Mouse (Mus musculus) layer of hippocampus, adult 18-20 months (tissue): ENCODE measurements around the gene Egf. TPM values are rescaled to one million over a fixed set of nuclear protein-coding genes. Genes with fewer than 3 reads are reported as not detected.
A peak's percentile ranks its signal among the peaks of the same experiment; 100 is the strongest.
"Not testable (repeated sequence)": the region's sequence is repeated elsewhere in the genome, so short reads cannot be mapped to it uniquely, and the experiment has no call there.

Source experiments
- DNase-seq, 2 experiments: peaks; one replicate each; pipeline ENCODE4 v3.0.0; 2022; ENCODE audit warnings: low spot score in 2 of 2
- long read RNA-seq: library from polyadenylated mRNA; stranded (forward); transcript quantifications from one replicate; pipeline ENCODE4 v2.0.0, GENCODE M21; 2021
- total RNA-seq, 2 experiments: library from RNA; stranded (reverse); gene quantifications; 2 replicates each; pipeline ENCODE4 v1.2.3; 2021

Egf gene
- total RNA-seq, result 1 to 10 TPM; 1.2 to 1.7 TPM
- long read RNA-seq, partial matches to known transcripts, result 0 of 1 reads
- long read RNA-seq, other reads (novel, unspliced or antisense), result 1 of 1 reads

- DNase-seq, result peak in 1 of 2 experiments; percentile 11
Observed at GRCm38 (mm10) chr3:129754650-129755604, at the start of gene Egf. Gene Egf (minus strand): TSS chr3:129755316.

GRCm38 (mm10) chr3:129803765-129804164, 48.6 kb upstream of the Egf start, which contains the start of gene Lrit3:
Gene Lrit3 (minus strand): TSS chr3:129804030.
- DNase-seq, result no peak

GRCm38 (mm10) chr3:129799011-129799410, 43.9 kb upstream of the Egf start:
- DNase-seq, result no peak

GRCm38 (mm10) chr3:129798551-129798950, 43.4 kb upstream of the Egf start:
- no peak for DNase-seq

- no peak for DNase-seq
Observed at GRCm38 (mm10) chr3:129797341-129797740, 42.2 kb upstream of the Egf start.

- DNase-seq, result no peak
Observed at GRCm38 (mm10) chr3:129793801-129794200, 38.7 kb upstream of the Egf start.

GRCm38 (mm10) chr3:129782746-129783145, 27.6 kb upstream of the Egf start:
- DNase-seq, result no peak

GRCm38 (mm10) chr3:129781435-129781834, 26.3 kb upstream of the Egf start:
- no peak for DNase-seq

- no peak for DNase-seq
Observed at GRCm38 (mm10) chr3:129771210-129771609, 16.1 kb upstream of the Egf start.

GRCm38 (mm10) chr3:129766971-129767794, 12.1 kb upstream of the Egf start:
- no peak for DNase-seq

- no peak for DNase-seq
Observed at GRCm38 (mm10) chr3:129766106-129766505, 11.0 kb upstream of the Egf start.

GRCm38 (mm10) chr3:129757599-129757998, 2.5 kb upstream of the Egf start:
- DNase-seq, result not testable (repeated sequence)

- no peak for DNase-seq
Observed at GRCm38 (mm10) chr3:129744803-129745202, 10.3 kb downstream of the Egf start.

GRCm38 (mm10) chr3:129742781-129743180, 12.3 kb downstream of the Egf start:
- DNase-seq, result no peak

- DNase-seq, result no peak
Observed at GRCm38 (mm10) chr3:129738291-129739183, 16.6 kb downstream of the Egf start.

GRCm38 (mm10) chr3:129731636-129732035, 23.5 kb downstream of the Egf start:
- DNase-seq, result no peak

- no peak for DNase-seq
Observed at GRCm38 (mm10) chr3:129730426-129730825, 24.7 kb downstream of the Egf start.

- no peak for DNase-seq
Observed at GRCm38 (mm10) chr3:129729916-129730315, 25.2 kb downstream of the Egf start.

- no peak for DNase-seq
Observed at GRCm38 (mm10) chr3:129725592-129725991, 29.5 kb downstream of the Egf start.

- DNase-seq, result peak; percentile 89 to 97
Observed at GRCm38 (mm10) chr3:129724961-129725501, 30.1 kb downstream of the Egf start.
